Comparison of ENCODE assay signal across 17 mouse cellular contexts in the genomic region with DNA sequence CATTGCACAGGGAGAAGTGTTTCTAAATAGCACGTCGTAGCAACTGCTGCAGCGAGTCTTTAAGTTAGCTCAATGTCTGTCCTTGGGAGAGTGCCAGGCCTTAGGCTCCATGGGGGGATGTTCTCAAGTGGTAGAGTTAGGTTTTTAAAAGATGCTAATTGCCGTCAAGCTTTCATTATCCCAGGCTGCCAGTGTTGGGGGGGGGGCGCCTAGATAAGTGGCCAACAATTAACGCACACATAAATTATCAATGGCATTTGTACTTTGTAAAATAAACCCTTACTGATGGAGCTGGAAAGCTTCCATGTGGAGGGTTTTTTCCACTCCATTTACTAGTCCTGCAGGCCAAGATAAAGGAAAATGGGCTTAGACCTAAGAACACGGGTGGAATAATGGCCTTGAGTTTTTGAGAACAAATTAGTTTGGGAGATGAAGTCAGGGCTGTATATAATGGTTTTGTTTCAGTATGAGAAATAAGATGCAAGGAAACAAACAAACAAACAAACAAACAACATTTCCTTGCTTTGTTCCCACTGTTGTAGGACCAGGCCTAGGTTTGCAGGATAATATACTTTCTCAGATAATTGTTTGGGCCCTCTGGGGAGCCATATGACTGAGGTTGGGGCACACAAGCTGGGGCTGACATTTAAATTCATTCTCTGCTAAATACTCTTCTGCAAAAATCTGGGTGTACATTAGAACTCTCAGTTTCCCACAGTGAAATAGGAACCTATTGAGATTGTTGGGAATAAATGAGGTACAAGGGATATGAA.
DNase-seq lines count a peak whose midpoint lies in the region; ATAC-seq and TF ChIP-seq lines count a peak whose summit lies in the region.
"Had no signal": no experiment of that assay in that cellular context is flagged by ENCODE, and none has a peak within 500 bp of the region (broad histone marks: within the 10 kb centered on the region; RNA-seq: fewer than 3 reads in every experiment).

No protein-coding gene starts in this region.

- no peak for TF ChIP-seq POLR2A in brain, embryonic 14.5 days (IDR thresholded peaks at IDR 0.05; ENCODE audit: borderline replicate concordance, extremely low read depth, insufficient read depth, insufficient read length, poor library complexity, severe bottlenecking)

- H3K27me3 ChIP-seq in midbrain, embryonic 12.5 days: no peaks in the 10 kb centered on the region
- H3K27me3 ChIP-seq in midbrain, embryonic 11.5 days (ENCODE audit: control insufficient read depth, insufficient read depth, low read length): no peaks in the 10 kb centered on the region
- H3K27me3 ChIP-seq in forebrain, embryonic 14.5 days (replicated peaks; ENCODE audit: control insufficient read depth, insufficient read depth, low read length): no peaks in the 10 kb centered on the region
- no peaks in the 10 kb centered on the region for H3K27me3 ChIP-seq in midbrain, embryonic 15.5 days (replicated peaks)
- H3K27me3 ChIP-seq: limb, embryonic 15.5 days; Patski had no signal

- ATAC-seq in midbrain, embryonic 12.5 days (ENCODE audit: low FRiP score, low read depth): 0 out of 2 replicates have a peak, but pooled peaks have one; percentile 44
- ATAC-seq in midbrain, embryonic 11.5 days (ENCODE audit: low FRiP score): no peak
- peak; percentile 82 for ATAC-seq in forebrain, embryonic 14.5 days
- peak; percentile 14; the same call in 1 of the 2 replicates for ATAC-seq in midbrain, embryonic 15.5 days (replicated peaks)
- ATAC-seq: activated CD4-positive, CD25-positive, alpha-beta regulatory T cell, adult 4 months; inflammation-experienced regulatory T-cells, adult 6 months; Patski had no signal

- DNase-seq in midbrain, embryonic 11.5 days (ENCODE audit: low spot score, missing footprints): no peak
- peak; percentile 93 for DNase-seq in brain, embryonic 14.5 days (ENCODE audit: low read depth)
- peak; percentile 87 for DNase-seq in forebrain, embryonic 14.5 days (ENCODE audit: low spot score)
- no peak for DNase-seq in spleen, postnatal 14 days (ENCODE audit: low spot score in 2 of 2)
- no peak for DNase-seq in urinary bladder, postnatal 25 days (ENCODE audit: low spot score)
- DNase-seq: adrenal gland, postnatal 25 days; kidney, adult 8-10 months; kidney, postnatal 25 days; layer of hippocampus, adult 9-11 months; thymus, postnatal 14 days had no signal

- no peak overlapping the region for H3K4me3 ChIP-seq in midbrain, embryonic 12.5 days
- H3K4me3 ChIP-seq in midbrain, embryonic 11.5 days (ENCODE audit: low read depth, low read length): no peak overlapping the region
- H3K4me3 ChIP-seq in forebrain, embryonic 14.5 days (ENCODE audit: low read depth, low read length): no peak overlapping the region
- H3K4me3 ChIP-seq in midbrain, embryonic 15.5 days: no peak overlapping the region
- H3K4me3 ChIP-seq: limb, embryonic 15.5 days had no signal

- no peaks in the 10 kb centered on the region for H3K36me3 ChIP-seq in midbrain, embryonic 12.5 days
- no peaks in the 10 kb centered on the region for H3K36me3 ChIP-seq in midbrain, embryonic 11.5 days (ENCODE audit: control insufficient read depth, insufficient read depth, low read length)
- no peaks in the 10 kb centered on the region for H3K36me3 ChIP-seq in forebrain, embryonic 14.5 days (ENCODE audit: control insufficient read depth, insufficient read depth, low read length)
- no peaks in the 10 kb centered on the region for H3K36me3 ChIP-seq in midbrain, embryonic 15.5 days (replicated peaks)
- H3K36me3 ChIP-seq: limb, embryonic 15.5 days had no signal

- H3K9me3 ChIP-seq in midbrain, embryonic 12.5 days: no peaks in the 10 kb centered on the region
- no peaks in the 10 kb centered on the region for H3K9me3 ChIP-seq in midbrain, embryonic 11.5 days (ENCODE audit: control insufficient read depth, low read length)
- H3K9me3 ChIP-seq in forebrain, embryonic 14.5 days (replicated peaks; ENCODE audit: control insufficient read depth, low read length): no peaks in the 10 kb centered on the region
- no peaks in the 10 kb centered on the region for H3K9me3 ChIP-seq in midbrain, embryonic 15.5 days
- H3K9me3 ChIP-seq: limb, embryonic 15.5 days had no signal

- H3K4me1 ChIP-seq in midbrain, embryonic 12.5 days: no peaks in the 10 kb centered on the region
- H3K4me1 ChIP-seq in midbrain, embryonic 11.5 days (ENCODE audit: control insufficient read depth, insufficient read depth, low read length): no peaks in the 10 kb centered on the region
- H3K4me1 ChIP-seq in forebrain, embryonic 14.5 days (ENCODE audit: control insufficient read depth, insufficient read depth, low read length): 0 out of 2 replicates have a peak, but pooled peaks cover 7% of the 10 kb centered on the region
- no peaks in the 10 kb centered on the region for H3K4me1 ChIP-seq in midbrain, embryonic 15.5 days
- H3K4me1 ChIP-seq: limb, embryonic 15.5 days had no signal

- no peak overlapping the region for H3K27ac ChIP-seq in midbrain, embryonic 12.5 days (replicated peaks)
- H3K27ac ChIP-seq in midbrain, embryonic 11.5 days (ENCODE audit: low read depth, low read length): no peak overlapping the region
- H3K27ac ChIP-seq in forebrain, embryonic 14.5 days (ENCODE audit: low read depth, low read length): no peak overlapping the region
- no peak overlapping the region for H3K27ac ChIP-seq in midbrain, embryonic 15.5 days
- H3K27ac ChIP-seq: limb, embryonic 15.5 days; stomach, postnatal 0 days had no signal

- no peak for TF ChIP-seq CTCF in brain, embryonic 14.5 days (IDR thresholded peaks at IDR 0.05; ENCODE audit: borderline replicate concordance, extremely low read depth, insufficient read depth, insufficient read length)

- 86% methylated on average over 7 of the region's 7 CpGs for WGBS in midbrain, embryonic 12.5 days
- WGBS in midbrain, embryonic 11.5 days: 92% methylated on average over 7 of the region's 7 CpGs
- 7% methylated on average over 7 of the region's 7 CpGs for whole genome bisulfite sequencing in forebrain, embryonic 14.5 days
- WGBS in midbrain, embryonic 15.5 days: 66% methylated on average over 7 of the region's 7 CpGs

- H3K4me2 ChIP-seq in midbrain, embryonic 12.5 days (replicated peaks): no peak overlapping the region
- no peak overlapping the region for H3K4me2 ChIP-seq in midbrain, embryonic 11.5 days
- H3K4me2 ChIP-seq in forebrain, embryonic 14.5 days (ENCODE audit: low read length): no peak overlapping the region
- H3K4me2 ChIP-seq in midbrain, embryonic 15.5 days: no peak overlapping the region
- H3K4me2 ChIP-seq: limb, embryonic 15.5 days had no signal

- H3K9ac ChIP-seq in midbrain, embryonic 12.5 days (replicated peaks): no peak overlapping the region
- H3K9ac ChIP-seq in midbrain, embryonic 11.5 days (ENCODE audit: low read length): no peak overlapping the region
- H3K9ac ChIP-seq in forebrain, embryonic 14.5 days (ENCODE audit: low read length): no peak overlapping the region
- H3K9ac ChIP-seq in midbrain, embryonic 15.5 days: no peak overlapping the region
- H3K9ac ChIP-seq: limb, embryonic 15.5 days had no signal

Comparison
In these comparisons a context has a peak if more than half of its experiments do, and no peak if none do; other contexts are left out.
1. DNase-seq: peak in brain, embryonic 14.5 days (single experiment) and forebrain, embryonic 14.5 days (single experiment); none in midbrain, embryonic 11.5 days (single experiment), spleen, postnatal 14 days (0 of 2) and urinary bladder, postnatal 25 days (single experiment).